Mouse (Mus musculus) bone marrow macrophage, adult 2 months (primary cell): Measurements from ENCODE around the gene Tmub1. TPM values are rescaled to one million over a fixed set of nuclear protein-coding genes. Genes with fewer than 3 reads are reported as not detected.

Experiments
- H3K27ac ChIP-seq: 2 replicates; pipeline ENCODE4 v1.5.1; 2012; ENCODE audit warnings: low read depth, low read length; ENCODE audit not compliant: insufficient read depth
- H3K4me1 ChIP-seq: 2 replicates; pipeline ENCODE4 v1.6.1; 2012; ENCODE audit warnings: low read length; ENCODE audit not compliant: control insufficient read depth, insufficient read depth
- H3K4me3 ChIP-seq: 2 replicates; pipeline ENCODE4 v1.5.1; 2012; ENCODE audit warnings: mild to moderate bottlenecking, low read length, moderate library complexity; ENCODE audit not compliant: insufficient read depth
- CTCF ChIP-seq: IDR thresholded peaks from 2 replicates; pipeline ENCODE4 v1.5.1; 2012; ENCODE audit warnings: low read depth, mild to moderate bottlenecking, low read length, moderate library complexity
- POLR2A ChIP-seq: IDR thresholded peaks from 2 replicates; pipeline ENCODE4 v1.6.1; 2012; ENCODE audit warnings: mild to moderate bottlenecking, low read depth, low read length, borderline replicate concordance
- polyA plus RNA-seq: library from polyadenylated mRNA; stranded (reverse); fragments of >200 nt; gene quantifications from 2 replicates; pipeline ENCODE4 v1.2.4, GENCODE M21; 2012; ENCODE audit not compliant: missing spikeins, insufficient read depth, insufficient read length

The Tmub1 gene
- polyA plus RNA-seq, 1 experiment: 7.9 TPM

- peaks cover 12% of the 10 kb centered on the region for H3K4me1 ChIP-seq
Measured at GRCm38 (mm10) chr5:24444746-24445427, 2.8 kb downstream of the Tmub1 start, which contains the start of gene Fastk. Gene Fastk, minus strand, starts transcription at chr5:24445287.

GRCm38 (mm10) chr5:24443927-24444326 lies 3.7 kb downstream of the Tmub1 start:
- H3K4me3 ChIP-seq: peak overlapping the region; percentile 74
- TF ChIP-seq CTCF (no peak), POLR2A (no peak)
- H3K4me1 ChIP-seq: peaks cover 12% of the 10 kb centered on the region
- no peak overlapping the region for H3K27ac ChIP-seq

More at GRCm38 (mm10) chr5:24444746-24445427, 2.8 kb downstream of the Tmub1 start, which contains the start of gene Fastk:
- peak within 1 kb of the TSS; percentile 74 for H3K4me3 ChIP-seq
- H3K27ac ChIP-seq: peak within 1 kb of the TSS; percentile 55
- TF ChIP-seq CTCF: no peak
- peak; percentile 39; the same call in 1 of the 2 replicates for TF ChIP-seq POLR2A

GRCm38 (mm10) chr5:24443204-24443603 lies 4.5 kb downstream of the Tmub1 start:
- peaks cover 12% of the 10 kb centered on the region for H3K4me1 ChIP-seq
- H3K4me3 ChIP-seq: no peak overlapping the region
- TF ChIP-seq CTCF: no peak
- TF ChIP-seq POLR2A: no peak
- no peak overlapping the region for H3K27ac ChIP-seq

GRCm38 (mm10) chr5:24442029-24442428 lies 5.6 kb downstream of the Tmub1 start:
- TF ChIP-seq CTCF (no peak), POLR2A (no peak)
- Histone ChIP-seq H3K4me1 (peaks cover 9% of the 10 kb centered on the region), H3K4me3 (no peak overlapping the region), H3K27ac (no peak overlapping the region)

GRCm38 (mm10) chr5:24441187-24441586 lies 6.5 kb downstream of the Tmub1 start:
- TF ChIP-seq POLR2A (no peak), CTCF (no peak)
- peaks cover 9% of the 10 kb centered on the region for H3K4me1 ChIP-seq
- no peak overlapping the region for H3K27ac ChIP-seq
- H3K4me3 ChIP-seq: no peak overlapping the region

GRCm38 (mm10) chr5:24433993-24434392 lies 13.7 kb downstream of the Tmub1 start:
- no peak overlapping the region for H3K27ac ChIP-seq
- no peak overlapping the region for H3K4me3 ChIP-seq
- TF ChIP-seq CTCF (no peak), POLR2A (no peak)
- no peaks in the 10 kb centered on the region for H3K4me1 ChIP-seq

GRCm38 (mm10) chr5:24428596-24428995 lies 19.1 kb downstream of the Tmub1 start:
- TF ChIP-seq POLR2A (no peak), CTCF (no peak)
- peaks cover 13% of the 10 kb centered on the region for H3K4me1 ChIP-seq
- H3K4me3 ChIP-seq: no peak overlapping the region
- no peak overlapping the region for H3K27ac ChIP-seq

GRCm38 (mm10) chr5:24427981-24428402 lies 19.7 kb downstream of the Tmub1 start:
- no peak overlapping the region for H3K27ac ChIP-seq
- TF ChIP-seq CTCF: no peak
- TF ChIP-seq POLR2A: no peak
- no peak overlapping the region for H3K4me3 ChIP-seq
- peaks cover 13% of the 10 kb centered on the region for H3K4me1 ChIP-seq

- Histone ChIP-seq H3K4me3 (no peak overlapping the region), H3K4me1 (peaks cover 13% of the 10 kb centered on the region), H3K27ac (no peak overlapping the region)
- TF ChIP-seq CTCF (no peak), POLR2A (no peak)
Measured at GRCm38 (mm10) chr5:24427285-24427633, 20.4 kb downstream of the Tmub1 start.

- H3K27ac ChIP-seq: peak overlapping the region; percentile 40
- H3K4me1 ChIP-seq: peaks cover 13% of the 10 kb centered on the region
- no peak for TF ChIP-seq CTCF
- no peak for TF ChIP-seq POLR2A
- peak overlapping the region; percentile 76 for H3K4me3 ChIP-seq
Measured at GRCm38 (mm10) chr5:24426556-24427284, 20.9 kb downstream of the Tmub1 start.
